Mouse (Mus musculus) embryonic facial prominence, embryonic 15.5 days (tissue): ENCODE results near the gene Ppp1r21. TPM values are rescaled to one million over a fixed set of nuclear protein-coding genes. Genes with fewer than 3 reads are reported as not detected.

Experiments used
- ATAC-seq: fragments of 200-750 bp; cut with Nextera tagmentation; 2 replicates; pipeline ENCODE4 v1.8.0; 2017; ENCODE audit warnings: low read depth, moderate TSS enrichment; ENCODE audit not compliant: insufficient number of reproducible peaks, low FRiP score, low TSS enrichment
- H3K27ac ChIP-seq: fragments of 300-500 bp; sonication (generic); replicated peaks from 2 replicates; pipeline ENCODE4 v1.5.1; 2015; ENCODE audit warnings: mild to moderate bottlenecking, inconsistent platforms
- H3K27me3 ChIP-seq: fragments of 300-500 bp; sonication (generic); 2 replicates; pipeline ENCODE4 v1.6.1; 2015; ENCODE audit warnings: inconsistent platforms
- H3K36me3 ChIP-seq: fragments of 300-500 bp; sonication (generic); 2 replicates; pipeline ENCODE4 v1.6.1; 2015; ENCODE audit warnings: mild to moderate bottlenecking, inconsistent platforms
- H3K4me1 ChIP-seq: fragments of 300-500 bp; sonication (generic); 2 replicates; pipeline ENCODE4 v1.6.1; 2015; ENCODE audit warnings: inconsistent platforms
- H3K4me2 ChIP-seq: fragments of 300-500 bp; sonication (generic); replicated peaks from 2 replicates; pipeline ENCODE4 v1.6.1; 2015; ENCODE audit warnings: mild to moderate bottlenecking, inconsistent platforms
- H3K4me3 ChIP-seq: fragments of 300-500 bp; sonication (generic); replicated peaks from 2 replicates; pipeline ENCODE4 v1.5.1; 2015; ENCODE audit warnings: mild to moderate bottlenecking, inconsistent platforms
- H3K9ac ChIP-seq: fragments of 300-500 bp; sonication (generic); 2 replicates; pipeline ENCODE4 v1.6.1; 2015; ENCODE audit warnings: inconsistent platforms
- H3K9me3 ChIP-seq: fragments of 300-500 bp; sonication (generic); replicated peaks from 2 replicates; pipeline ENCODE4 v1.6.1; 2016; ENCODE audit warnings: inconsistent platforms
- WGBS: fragments of 180-500 bp; shearing (Covaris S2); methylation state at CpG from one replicate; pipeline ENCODE4 v1.1.7; 2015; 5-methylcytosine and 5-hydroxymethylcytosine counted together
- polyA plus RNA-seq: library from polyadenylated mRNA; unstranded; fragments of >200 nt; fragmentation: Nextera tagmentation; extraction: Ambion mirVana; gene quantifications from 2 replicates; pipeline ENCODE4 v1.2.1, GENCODE M21; 2015

The Ppp1r21 gene
- polyA plus RNA-seq, 1 experiment from 2014 or later, result 19.2 TPM

- H3K4me2 ChIP-seq, result peak overlapping the region; percentile 76
- no peaks in the 10 kb centered on the region for H3K36me3 ChIP-seq
- H3K4me1 ChIP-seq, result peaks cover 16% of the 10 kb centered on the region; the same call in 1 of the 2 replicates
- H3K27me3 ChIP-seq, result no peaks in the 10 kb centered on the region
- peak; percentile 74 for ATAC-seq
- WGBS, result 1% methylated on average over 14 of the region's 14 CpGs
- peak overlapping the region; percentile 58 for H3K9ac ChIP-seq
- peak overlapping the region; percentile 76 for H3K4me3 ChIP-seq
- H3K9me3 ChIP-seq, result no peaks in the 10 kb centered on the region
- H3K27ac ChIP-seq, result peak overlapping the region; percentile 71
These were observed 310 bp downstream of the Ppp1r21 start for GRCm38 (mm10) chr17:88530236-88530619.

GRCm38 (mm10) chr17:88530667-88531066 is 749 bp downstream of the Ppp1r21 start:
- Histone ChIP-seq H3K36me3 (no peaks in the 10 kb centered on the region), H3K4me2 (peak overlapping the region; percentile 76), H3K9me3 (no peaks in the 10 kb centered on the region), H3K4me1 (peaks cover 16% of the 10 kb centered on the region; the same call in 1 of the 2 replicates), H3K27ac (peak overlapping the region; percentile 71), H3K4me3 (peak overlapping the region; percentile 76), H3K27me3 (no peaks in the 10 kb centered on the region), H3K9ac (peak overlapping the region; percentile 58)
- ATAC-seq, result no peak
- 9% methylated on average over 11 of the region's 11 CpGs for WGBS

- Histone ChIP-seq H3K27me3 (no peaks in the 10 kb centered on the region), H3K9me3 (no peaks in the 10 kb centered on the region), H3K4me3 (peak overlapping the region; percentile 76), H3K9ac (no peak overlapping the region), H3K4me2 (peak overlapping the region; percentile 76), H3K27ac (no peak overlapping the region), H3K4me1 (peaks cover 16% of the 10 kb centered on the region; the same call in 1 of the 2 replicates), H3K36me3 (no peaks in the 10 kb centered on the region)
- ATAC-seq, result no peak
- 62% methylated on average over 6 of the region's 6 CpGs for WGBS
These were observed 1.3 kb downstream of the Ppp1r21 start for GRCm38 (mm10) chr17:88531176-88531575.

- H3K4me3 ChIP-seq, result no peak overlapping the region
- no peak overlapping the region for H3K9ac ChIP-seq
- no peaks in the 10 kb centered on the region for H3K36me3 ChIP-seq
- H3K4me2 ChIP-seq, result no peak overlapping the region
- no peak for ATAC-seq
- no peak overlapping the region for H3K27ac ChIP-seq
- 83% methylated on average over 8 of the region's 8 CpGs for WGBS
- H3K9me3 ChIP-seq, result no peaks in the 10 kb centered on the region
- H3K4me1 ChIP-seq, result no peaks in the 10 kb centered on the region
- no peaks in the 10 kb centered on the region for H3K27me3 ChIP-seq
These were observed 8.0 kb downstream of the Ppp1r21 start for GRCm38 (mm10) chr17:88537842-88538430.

- WGBS, result 31% methylated on average over 15 of the region's 15 CpGs
- Histone ChIP-seq H3K36me3 (peaks cover 13% of the 10 kb centered on the region; the same call in 1 of the 2 replicates), H3K27me3 (no peaks in the 10 kb centered on the region), H3K9me3 (no peaks in the 10 kb centered on the region), H3K4me1 (no peaks in the 10 kb centered on the region), H3K27ac (no peak overlapping the region), H3K9ac (no peak overlapping the region), H3K4me2 (no peak overlapping the region), H3K4me3 (no peak overlapping the region)
- no peak for ATAC-seq
These were observed 13.0 kb downstream of the Ppp1r21 start for GRCm38 (mm10) chr17:88542771-88543416.

GRCm38 (mm10) chr17:88543417-88543782 is 13.5 kb downstream of the Ppp1r21 start:
- no peak overlapping the region for H3K27ac ChIP-seq
- peaks cover 13% of the 10 kb centered on the region; the same call in 1 of the 2 replicates for H3K36me3 ChIP-seq
- no peak for ATAC-seq
- H3K9ac ChIP-seq, result no peak overlapping the region
- H3K27me3 ChIP-seq, result no peaks in the 10 kb centered on the region
- H3K9me3 ChIP-seq, result no peaks in the 10 kb centered on the region
- no peaks in the 10 kb centered on the region for H3K4me1 ChIP-seq
- no peak overlapping the region for H3K4me2 ChIP-seq
- 55% methylated on average over 3 of the region's 3 CpGs for WGBS
- no peak overlapping the region for H3K4me3 ChIP-seq

- WGBS, result 82% methylated on average over 15 of the region's 15 CpGs
- ATAC-seq, result no peak
- Histone ChIP-seq H3K9ac (no peak overlapping the region), H3K4me3 (no peak overlapping the region), H3K36me3 (peaks cover 21% of the 10 kb centered on the region), H3K27me3 (no peaks in the 10 kb centered on the region), H3K4me2 (no peak overlapping the region), H3K27ac (no peak overlapping the region), H3K4me1 (no peaks in the 10 kb centered on the region), H3K9me3 (no peaks in the 10 kb centered on the region)
These were observed 15.4 kb downstream of the Ppp1r21 start for GRCm38 (mm10) chr17:88545217-88545784.

- Histone ChIP-seq H3K9me3 (no peaks in the 10 kb centered on the region), H3K4me1 (peaks cover 2% of the 10 kb centered on the region; the same call in 1 of the 2 replicates), H3K9ac (no peak overlapping the region), H3K27ac (no peak overlapping the region), H3K36me3 (peaks cover 21% of the 10 kb centered on the region), H3K27me3 (no peaks in the 10 kb centered on the region), H3K4me2 (no peak overlapping the region), H3K4me3 (no peak overlapping the region)
- WGBS, result 76% methylated on average over 4 of the region's 4 CpGs
- no peak for ATAC-seq
These were observed 16.8 kb downstream of the Ppp1r21 start for GRCm38 (mm10) chr17:88546745-88547144.

- peaks cover 17% of the 10 kb centered on the region for H3K4me1 ChIP-seq
- ATAC-seq, result no peak
- peaks cover 21% of the 10 kb centered on the region for H3K36me3 ChIP-seq
- H3K9ac ChIP-seq, result no peak overlapping the region
- H3K4me2 ChIP-seq, result no peak overlapping the region
- H3K27ac ChIP-seq, result no peak overlapping the region
- no peaks in the 10 kb centered on the region for H3K27me3 ChIP-seq
- 86% methylated on average over 24 of the region's 24 CpGs for WGBS
- H3K9me3 ChIP-seq, result no peaks in the 10 kb centered on the region
- H3K4me3 ChIP-seq, result no peak overlapping the region
These were observed 19.7 kb downstream of the Ppp1r21 start for GRCm38 (mm10) chr17:88549411-88550191.

- 76% methylated on average over 5 of the region's 5 CpGs for WGBS
- Histone ChIP-seq H3K9me3 (no peaks in the 10 kb centered on the region), H3K4me3 (no peak overlapping the region), H3K36me3 (peaks cover 22% of the 10 kb centered on the region), H3K9ac (no peak overlapping the region), H3K4me1 (peaks cover 17% of the 10 kb centered on the region), H3K27me3 (no peaks in the 10 kb centered on the region), H3K4me2 (no peak overlapping the region), H3K27ac (no peak overlapping the region)
- ATAC-seq, result no peak
These were observed 20.4 kb downstream of the Ppp1r21 start for GRCm38 (mm10) chr17:88550351-88550750.
